Mouse (Mus musculus) gastrocnemius, postnatal 14 days (tissue): Measurements from ENCODE around the gene Tdo2. TPM values are rescaled to one million over a fixed set of nuclear protein-coding genes. Genes with fewer than 3 reads are reported as not detected.
A peak's percentile ranks its signal among the peaks of the same experiment; 100 is the strongest.

Source experiments
- DNase-seq: peaks from one replicate; pipeline ENCODE4 v3.0.0; 2021; ENCODE audit warnings: mixed read lengths
- intact Hi-C: fragments of 180-260 bp; cut with DNase I; formaldehyde crosslinking; loops from one replicate; pipeline ENCODE4 v1.15.1; 2025; ENCODE audit warnings: low total_unique reads
- total RNA-seq, 2 experiments: library from RNA; stranded (reverse); gene quantifications; 2 replicates each; pipeline ENCODE4 v1.2.3; 2021

Tdo2 gene
- total RNA-seq, 2 experiments from 2014 or later = not detected

GRCm38 (mm10) chr3:81949048-81949447 is 27.0 kb downstream of the Tdo2 start:
- no peak for DNase-seq
- intact Hi-C loops = no loop called here

DNA sequence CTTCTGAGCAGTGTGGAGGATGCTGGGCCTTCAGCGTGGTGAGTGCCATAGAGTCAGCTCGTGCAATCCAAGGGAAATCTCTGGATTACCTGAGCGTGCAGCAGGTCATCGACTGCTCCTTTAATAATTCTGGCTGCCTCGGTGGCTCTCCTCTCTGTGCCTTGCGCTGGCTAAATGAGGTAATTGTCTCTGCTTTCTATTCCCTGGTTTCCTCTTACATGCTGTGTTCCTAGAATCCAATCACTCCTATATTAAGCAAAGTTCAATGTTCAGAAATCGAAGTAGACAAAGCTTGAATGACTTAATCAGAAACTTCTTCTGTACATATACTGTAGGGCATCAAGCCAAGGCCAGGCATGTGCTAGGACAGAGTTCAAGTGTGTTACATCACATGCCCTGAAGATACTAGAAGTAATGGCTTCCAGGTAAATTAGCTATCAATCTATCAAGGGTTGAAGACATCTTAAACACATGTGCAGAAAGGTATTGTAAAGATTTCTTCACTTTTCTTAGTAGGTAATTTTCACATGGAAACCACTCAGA is 31.1 kb downstream of the Tdo2 start:
- no peak for DNase-seq
- intact Hi-C loops = no loop called here

- intact Hi-C loops = no loop called here
- DNase-seq = no peak
Observed at GRCm38 (mm10) chr3:81943097-81943496, 32.9 kb downstream of the Tdo2 start.

GRCm38 (mm10) chr3:81942341-81942740 is 33.7 kb downstream of the Tdo2 start:
- intact Hi-C loops = no loop called here
- DNase-seq = no peak

- intact Hi-C loops = no loop called here
- no peak for DNase-seq
Observed at GRCm38 (mm10) chr3:81938924-81939323, 37.1 kb downstream of the Tdo2 start.

- no peak for DNase-seq
- intact Hi-C loops = no loop called here
Observed at GRCm38 (mm10) chr3:81933348-81933747, 42.7 kb downstream of the Tdo2 start.

DNA sequence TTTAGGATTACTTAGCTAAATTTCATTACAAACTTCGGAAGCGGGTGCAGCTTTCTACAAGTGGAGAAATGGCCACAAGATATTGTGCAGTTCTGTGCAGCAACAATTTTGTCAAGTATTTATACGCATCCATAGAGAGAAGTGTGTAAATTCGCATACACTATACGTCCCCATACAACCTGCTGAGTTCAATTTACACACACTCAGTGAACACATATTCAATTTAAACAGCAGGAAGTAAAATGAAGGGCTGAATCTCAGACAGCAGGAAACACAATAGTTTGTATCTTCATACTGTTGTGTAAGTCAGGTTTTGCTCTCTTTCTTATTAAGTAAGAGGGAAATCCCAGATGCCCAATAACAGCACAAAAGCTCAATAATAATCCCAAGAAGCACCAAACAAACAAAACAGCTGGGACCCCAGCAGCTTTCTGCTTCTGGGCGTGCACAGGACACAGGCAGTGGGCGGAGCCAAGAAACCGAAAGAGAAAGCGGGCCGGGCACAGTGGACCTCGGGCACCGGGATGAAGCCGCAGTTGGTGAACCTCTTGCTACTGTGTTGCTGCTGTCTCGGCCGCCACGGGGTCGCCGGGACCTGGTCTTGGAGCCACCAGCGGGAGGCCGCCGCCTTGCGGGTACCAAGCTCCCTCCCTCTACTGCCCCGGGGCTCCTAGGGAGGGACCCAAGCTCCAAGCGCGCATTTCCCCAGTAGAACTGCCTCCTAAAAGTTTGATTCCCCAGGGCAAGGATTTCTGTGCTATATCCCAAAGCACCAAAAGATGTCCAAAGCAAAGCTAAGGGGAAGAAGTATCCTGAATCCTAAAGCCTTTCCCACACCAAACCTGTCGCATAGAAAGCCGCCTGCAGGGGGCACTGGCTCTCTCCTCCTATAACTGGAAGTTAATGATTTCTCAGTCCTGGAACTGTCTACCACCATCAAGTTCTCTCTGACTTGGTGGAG is 43.6 kb downstream of the Tdo2 start, which contains the start of gene Ctso:
Gene Ctso, plus strand, starts transcription at position 461 of the 961 bp plus-strand sequence.
- intact Hi-C loops = no loop called here
- peak; percentile 86 for DNase-seq

GRCm38 (mm10) chr3:81931695-81932094 is 44.3 kb downstream of the Tdo2 start:
- intact Hi-C loops = no loop called here
- no peak for DNase-seq

DNA sequence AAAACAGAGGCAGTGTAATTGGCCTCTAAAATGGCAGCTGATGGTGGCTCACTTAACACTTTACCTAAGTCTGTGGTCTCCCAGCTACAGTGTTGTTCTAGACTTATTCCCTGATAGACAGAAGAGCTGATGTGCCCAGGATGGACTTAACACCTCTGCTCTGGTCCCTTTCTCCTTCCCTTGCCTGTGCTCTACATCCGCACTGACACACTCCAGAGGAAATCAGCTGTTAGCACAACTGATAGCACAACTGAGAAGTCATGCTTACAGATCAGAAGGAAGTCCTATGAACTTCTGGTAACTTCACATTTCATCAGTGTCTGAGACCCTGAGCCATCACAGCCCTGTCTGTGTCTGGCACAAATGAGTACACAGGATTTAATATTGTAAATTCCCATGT is 46.9 kb downstream of the Tdo2 start:
- intact Hi-C loops = loop anchor here (5.0 kb wide), 1 partner anchor 972 kb away; no protein-coding TSS in a partner anchor
- DNase-seq = no peak

DNA sequence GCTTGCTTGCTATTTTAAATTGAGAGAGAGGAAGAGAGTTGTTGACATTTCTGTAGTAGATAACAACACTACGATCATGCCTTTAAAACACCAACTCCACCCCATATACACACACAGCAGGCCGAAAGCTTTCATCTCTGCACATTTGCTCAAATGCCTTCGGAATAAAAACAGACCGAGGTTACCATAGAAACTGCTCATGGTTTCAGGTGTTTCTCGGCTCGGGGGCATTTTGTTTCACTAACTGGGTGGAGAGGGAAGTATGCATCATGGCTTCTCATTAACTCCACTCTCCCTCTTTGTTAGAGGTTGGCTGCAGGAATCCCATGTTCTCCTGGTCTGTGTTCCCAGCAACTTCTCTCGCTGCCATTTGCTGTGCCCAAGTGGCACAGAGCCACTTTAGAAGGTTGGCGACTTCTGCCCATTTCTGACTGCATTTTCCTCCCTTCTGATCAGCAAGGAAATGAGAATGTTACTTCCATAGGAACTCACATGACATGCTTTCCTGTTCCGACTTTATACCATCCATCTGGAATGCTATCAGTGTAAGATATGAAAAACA is 49.2 kb downstream of the Tdo2 start:
- DNase-seq = no peak
- intact Hi-C loops = loop anchor here (5.0 kb wide), 1 partner anchor 970 kb away; no protein-coding TSS in a partner anchor

GRCm38 (mm10) chr3:81925856-81926255 is 50.1 kb downstream of the Tdo2 start:
- DNase-seq = no peak
- intact Hi-C loops = loop anchor here (5.0 kb wide), 1 partner anchor 969 kb away; no protein-coding TSS in a partner anchor

- DNase-seq = no peak
- intact Hi-C loops = loop anchor here (5.0 kb wide), 1 partner anchor 968 kb away; no protein-coding TSS in a partner anchor
Observed at GRCm38 (mm10) chr3:81924931-81925330, 51.1 kb downstream of the Tdo2 start.

- intact Hi-C loops = no loop called here
- DNase-seq = no peak
Observed at GRCm38 (mm10) chr3:81922910-81923309, 53.1 kb downstream of the Tdo2 start.

DNA sequence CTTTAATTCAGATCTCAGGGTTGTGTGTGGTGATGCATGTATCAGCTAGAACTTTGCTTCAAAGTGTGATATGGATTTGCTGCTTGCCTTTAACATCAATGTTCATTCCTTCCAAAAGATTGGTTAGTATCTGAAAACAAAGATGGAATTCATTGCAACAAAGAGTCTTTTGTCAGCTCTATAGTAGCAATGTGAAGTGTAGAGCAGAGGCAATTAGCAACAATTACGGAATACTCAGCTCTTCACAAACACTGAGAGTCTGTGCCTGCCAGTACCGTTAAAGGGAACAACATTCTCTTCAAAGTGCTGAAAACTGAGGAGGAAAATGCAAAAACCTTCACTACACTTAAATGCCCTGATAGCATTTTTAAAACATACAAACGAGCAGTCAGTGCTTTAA is 56.3 kb downstream of the Tdo2 start:
- intact Hi-C loops = no loop called here
- DNase-seq = no peak

DNA sequence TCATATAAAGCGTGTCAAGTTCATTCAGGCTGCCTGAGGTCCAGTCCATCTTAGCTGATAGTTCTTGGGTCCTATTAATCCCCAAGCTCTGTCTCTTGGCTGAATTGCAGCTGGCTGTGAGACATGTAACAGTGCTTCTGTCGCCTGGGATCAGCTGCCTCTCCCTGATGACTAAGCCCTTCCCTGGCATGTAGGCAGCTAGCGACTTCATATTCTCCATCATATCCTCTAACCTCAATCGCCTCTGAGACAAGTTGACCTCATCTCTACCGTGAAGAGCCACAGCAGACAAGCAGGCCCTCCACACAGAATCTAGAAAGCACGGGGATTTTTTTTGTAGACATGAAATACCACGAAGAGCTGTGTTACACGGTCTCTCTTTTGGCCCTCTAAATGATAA is 57.8 kb downstream of the Tdo2 start:
- DNase-seq = no peak
- intact Hi-C loops = no loop called here

DNA sequence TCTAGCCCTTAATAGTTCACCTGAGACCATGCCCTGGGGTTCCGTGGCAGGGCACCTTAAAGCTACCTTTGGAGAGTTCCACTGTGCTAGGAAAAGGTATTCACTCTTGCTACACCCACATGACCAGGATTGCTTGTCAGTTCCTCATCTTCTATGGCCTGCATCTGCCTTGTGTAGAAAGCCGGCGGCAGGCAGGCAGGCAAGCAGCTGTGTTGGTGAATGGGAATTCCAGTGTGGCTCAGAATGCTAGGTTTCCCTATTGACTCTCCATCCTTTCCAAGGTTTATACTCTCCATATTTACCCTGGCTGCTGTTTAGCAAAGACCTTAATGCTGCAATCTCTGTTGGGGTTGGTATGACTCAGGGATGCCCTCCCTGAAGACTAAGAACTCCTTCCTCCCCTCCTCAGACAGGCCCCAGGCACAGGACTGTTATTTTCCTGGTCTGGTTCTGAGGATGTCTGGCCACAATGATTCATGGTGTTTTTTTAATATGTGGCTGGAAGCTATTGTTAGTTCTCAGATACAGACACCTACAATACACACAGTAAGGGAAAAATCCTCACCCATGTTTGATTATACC is 58.6 kb downstream of the Tdo2 start:
- no peak for DNase-seq
- intact Hi-C loops = no loop called here

DNA sequence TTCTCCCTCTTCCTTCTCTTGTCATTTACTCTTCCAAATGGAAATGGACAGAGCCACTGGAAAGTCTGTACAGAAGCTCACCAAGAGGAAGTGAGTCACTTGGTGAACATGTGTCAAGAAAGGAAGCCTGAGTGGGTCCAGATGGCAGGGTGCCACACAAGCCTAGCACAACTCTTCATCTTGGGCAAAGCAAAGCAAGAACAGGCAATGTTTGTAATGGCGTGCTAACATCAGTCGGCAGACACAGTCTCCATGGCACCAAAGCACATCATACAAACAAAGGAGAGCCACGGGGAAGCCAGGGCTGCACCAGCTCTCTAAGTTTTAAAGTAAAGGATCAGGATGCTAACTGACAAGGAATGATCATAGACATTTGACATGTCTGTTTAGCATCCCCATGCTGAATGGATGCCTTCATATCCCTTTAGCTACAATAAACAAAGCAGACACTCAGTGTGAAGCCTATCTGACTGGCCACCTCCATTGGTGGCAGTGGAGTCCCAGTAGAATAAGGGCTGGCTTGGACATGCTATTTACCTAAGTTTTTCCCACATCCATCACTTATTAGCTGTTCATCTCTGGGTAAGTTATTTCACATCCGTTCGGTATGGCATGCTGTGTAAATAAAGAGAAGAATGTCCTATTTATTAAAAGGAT is 59.8 kb downstream of the Tdo2 start:
- intact Hi-C loops = no loop called here
- peak; percentile 12 for DNase-seq

GRCm38 (mm10) chr3:81910286-81911036 is 65.5 kb downstream of the Tdo2 start:
- intact Hi-C loops = no loop called here

More at GRCm38 (mm10) chr3:81910286-81911036, 65.5 kb downstream of the Tdo2 start:
- DNase-seq = no peak
